Mouse (Mus musculus) T-cell, adult 2 months (primary cell): ENCODE measurements at regions not wholly inside any gene's neighbourhood (a gene's known extent, or its start where the extent isn't known, plus 50 kb on each side); places are given as distances from the start of the nearest gene placed in this dataset.

Source experiments
- DNase-seq: peaks from one replicate; pipeline ENCODE4 v3.0.0; 2022; ENCODE audit warnings: low spot score

DNA sequence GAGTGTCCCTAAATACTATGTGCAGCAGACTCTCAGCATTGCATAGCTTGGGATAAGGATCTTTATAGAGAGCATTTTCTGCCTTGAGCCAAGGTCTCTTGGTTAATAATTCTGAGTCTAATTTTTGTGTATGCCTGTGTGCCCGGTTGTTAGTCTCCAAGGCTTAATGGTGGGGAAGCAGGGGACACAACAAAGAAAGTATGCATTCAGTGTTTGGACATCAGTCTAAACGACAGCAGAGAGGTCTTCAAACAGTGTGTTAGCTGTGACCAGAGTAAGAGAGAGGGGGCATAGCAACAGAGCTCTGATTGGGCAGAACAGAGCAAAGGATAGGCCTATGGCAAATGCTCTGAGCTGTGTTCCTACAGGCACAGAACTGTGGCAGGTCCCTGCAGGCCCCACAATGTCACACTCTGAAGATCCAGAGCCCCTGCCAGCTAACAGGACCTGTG is 522.7 kb upstream of the Tnp1 start:
- DNase-seq, result no peak

DNA sequence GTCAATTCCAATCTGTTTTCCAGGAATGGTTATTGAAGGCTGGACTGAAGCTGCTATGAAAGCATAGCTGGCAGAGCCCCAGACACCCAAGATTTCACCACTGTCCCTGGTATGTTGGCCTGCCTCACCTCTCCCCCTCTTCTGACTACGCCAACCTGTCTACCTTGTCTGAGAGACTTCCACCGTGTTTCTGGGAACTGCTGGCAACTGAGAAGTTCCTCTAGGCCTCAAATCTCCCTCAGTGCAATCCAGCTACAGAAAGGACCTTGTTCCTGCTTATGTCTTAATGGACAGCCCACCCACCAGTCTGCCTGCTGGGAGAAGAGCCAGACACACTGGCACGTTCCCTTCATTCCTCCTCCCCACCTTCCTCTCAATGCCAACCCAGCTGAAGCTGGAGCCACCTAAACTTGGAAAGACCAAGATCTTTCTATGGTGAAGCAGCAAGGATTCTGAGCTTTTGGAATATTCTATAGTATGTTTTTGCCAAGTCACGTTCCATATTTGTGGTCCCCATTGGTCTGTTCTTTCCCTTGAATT is 520.1 kb upstream of the Tnp1 start:
- DNase-seq, result no peak

DNA sequence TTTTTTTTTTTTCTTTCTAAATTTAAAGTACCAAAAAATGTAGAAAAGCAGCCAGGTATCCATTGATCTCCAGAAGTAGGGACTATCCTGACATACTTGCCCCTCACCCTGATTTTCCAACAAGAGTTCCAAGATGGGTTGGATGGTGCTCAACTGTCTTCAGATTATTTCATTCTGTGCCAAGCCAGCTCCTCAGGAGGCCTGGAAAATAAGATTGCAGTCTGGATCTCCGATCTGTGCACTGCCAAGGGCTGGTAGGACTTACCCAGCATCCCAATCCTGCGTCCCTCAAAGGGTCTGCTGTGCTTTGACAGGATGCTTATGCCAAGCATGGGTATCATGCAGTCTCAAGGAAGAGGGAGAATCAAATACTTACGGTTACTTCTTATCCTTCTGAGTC is 517.8 kb upstream of the Tnp1 start:
- DNase-seq, result no peak

DNA sequence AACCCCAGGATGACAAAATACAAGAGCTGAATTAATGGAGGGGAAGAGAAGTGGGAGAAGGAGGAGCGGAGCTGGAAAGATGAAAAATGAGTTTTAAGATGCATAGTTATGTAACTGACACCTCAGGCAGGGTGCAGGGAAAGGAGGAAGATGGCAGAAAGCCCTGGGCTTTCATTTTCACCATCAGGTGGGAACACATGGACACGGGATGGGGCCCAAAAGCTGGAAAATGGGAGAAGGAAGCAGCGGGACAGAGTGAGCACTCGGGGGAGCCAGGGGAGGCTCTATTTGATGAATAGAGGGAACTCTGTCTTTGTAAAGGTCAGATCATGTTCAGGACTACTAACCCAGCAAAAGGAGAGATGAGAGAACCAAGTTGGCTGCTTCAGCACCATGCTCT is 516.6 kb upstream of the Tnp1 start:
- no peak for DNase-seq

DNA sequence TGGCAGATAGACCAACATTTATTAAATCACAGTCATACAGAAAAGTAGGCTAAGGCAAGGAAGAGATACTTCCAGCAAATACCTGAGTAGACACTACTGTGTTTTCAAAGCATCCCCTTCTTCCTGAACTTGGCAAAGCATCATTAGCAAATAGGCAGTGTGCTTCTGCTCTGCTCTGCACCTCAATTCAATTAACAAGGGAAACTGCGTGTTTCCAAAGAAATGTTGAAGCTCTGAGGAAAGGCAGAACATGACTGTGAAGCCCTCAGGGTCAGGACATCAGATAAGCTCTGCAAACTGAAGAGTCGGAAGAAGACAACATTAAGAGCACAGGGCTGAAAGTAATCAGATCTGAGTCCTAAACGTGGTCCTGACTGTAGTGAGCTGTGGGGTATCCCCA is 516.1 kb upstream of the Tnp1 start:
- DNase-seq, result no peak

DNA sequence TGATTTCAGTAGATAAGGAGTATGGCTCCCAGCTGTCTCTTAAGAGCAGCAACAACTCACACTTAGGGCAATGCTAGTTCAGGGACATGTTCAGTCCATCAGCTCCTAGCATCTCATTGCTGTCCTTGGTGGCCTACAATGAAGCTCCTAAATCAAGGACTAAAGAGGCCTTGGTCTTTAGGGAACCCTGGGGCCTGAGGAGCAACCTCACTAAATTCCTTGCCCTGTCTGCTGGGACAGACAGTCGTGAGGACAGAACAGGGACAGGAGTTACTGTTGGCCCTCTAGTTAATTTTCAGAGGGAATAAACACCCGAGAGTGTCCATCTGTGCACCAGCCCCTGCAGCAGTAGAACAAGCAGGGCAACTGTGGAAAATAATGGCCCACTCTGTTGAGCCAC is 514.6 kb upstream of the Tnp1 start:
- DNase-seq, result no peak

DNA sequence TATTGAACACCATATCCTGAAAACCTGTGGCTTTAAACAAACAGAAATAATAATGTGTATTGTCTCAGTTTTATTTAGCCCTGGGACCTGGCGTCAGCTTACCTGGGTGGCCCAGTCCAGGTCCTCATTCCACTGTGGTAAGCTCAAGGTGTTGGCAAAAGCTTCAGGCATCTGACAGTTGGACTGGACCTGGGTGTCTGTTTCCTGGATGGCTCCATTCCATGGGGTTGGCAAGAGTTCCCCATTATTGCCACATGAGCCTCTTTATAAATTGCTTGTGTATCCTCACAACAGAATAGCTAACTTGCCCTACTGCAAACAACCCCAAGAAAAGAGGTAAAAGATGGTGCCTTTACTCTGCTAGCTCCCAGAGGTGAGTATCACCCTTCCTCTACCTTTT is 512.9 kb upstream of the Tnp1 start:
- no peak for DNase-seq

DNA sequence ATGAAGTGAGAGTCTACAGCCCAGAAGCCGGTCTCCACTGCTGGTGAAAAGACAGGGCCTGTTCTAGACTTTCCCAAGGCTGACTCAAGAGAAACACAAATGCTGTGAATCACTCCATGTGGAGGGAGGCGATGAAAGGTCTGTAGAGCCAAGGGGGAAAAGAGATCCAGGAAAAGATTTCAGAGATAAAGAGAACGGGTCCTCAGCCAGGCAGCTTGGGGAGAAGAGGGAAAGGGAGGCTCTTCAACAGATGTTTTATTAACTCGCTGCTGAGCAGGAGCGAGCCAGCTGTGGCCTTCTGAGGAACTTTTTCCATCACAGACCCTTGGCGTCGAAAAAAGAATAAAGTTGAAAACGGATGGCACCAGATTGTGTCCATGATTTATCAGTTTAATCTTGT is 500.7 kb upstream of the Tnp1 start:
- DNase-seq, result no peak

DNA sequence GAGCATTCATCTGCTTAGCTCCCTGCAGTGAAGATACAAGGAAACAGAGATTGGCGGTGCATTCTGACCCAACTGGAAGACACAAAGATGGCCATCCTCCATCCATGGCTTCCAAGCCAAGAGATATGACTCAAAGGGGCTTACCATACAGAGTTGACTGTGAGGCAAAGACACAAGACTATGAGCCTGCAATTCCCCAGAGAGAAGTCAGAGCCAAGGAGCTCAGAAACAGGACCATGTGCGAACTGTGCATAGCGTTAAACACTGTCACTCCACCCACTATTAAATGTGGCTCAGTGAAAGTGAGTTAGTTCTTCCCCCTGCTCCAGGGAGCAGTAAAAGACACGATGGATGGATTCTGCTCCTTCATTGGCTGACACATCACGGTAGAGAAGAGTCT is 500.1 kb upstream of the Tnp1 start:
- DNase-seq, result no peak

DNA sequence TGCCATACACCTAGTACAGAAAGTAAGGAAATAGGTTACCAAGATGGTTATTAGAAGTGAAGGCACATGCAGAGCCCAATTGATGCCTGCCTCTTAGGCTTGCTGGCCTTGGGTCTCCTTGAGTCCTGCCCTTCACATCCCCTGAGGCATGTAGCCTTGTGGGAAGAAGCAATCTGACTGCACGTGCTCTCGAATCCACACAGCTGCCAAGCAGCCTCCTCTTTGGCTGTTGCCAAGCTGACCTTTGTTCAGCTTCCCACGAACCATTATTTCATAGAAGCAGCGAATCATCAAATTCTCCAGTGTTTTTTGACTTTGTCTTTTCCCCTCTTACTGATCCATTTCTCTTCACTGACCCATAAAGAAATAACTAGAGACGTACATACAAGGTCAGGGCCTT is 498.1 kb upstream of the Tnp1 start:
- no peak for DNase-seq

DNA sequence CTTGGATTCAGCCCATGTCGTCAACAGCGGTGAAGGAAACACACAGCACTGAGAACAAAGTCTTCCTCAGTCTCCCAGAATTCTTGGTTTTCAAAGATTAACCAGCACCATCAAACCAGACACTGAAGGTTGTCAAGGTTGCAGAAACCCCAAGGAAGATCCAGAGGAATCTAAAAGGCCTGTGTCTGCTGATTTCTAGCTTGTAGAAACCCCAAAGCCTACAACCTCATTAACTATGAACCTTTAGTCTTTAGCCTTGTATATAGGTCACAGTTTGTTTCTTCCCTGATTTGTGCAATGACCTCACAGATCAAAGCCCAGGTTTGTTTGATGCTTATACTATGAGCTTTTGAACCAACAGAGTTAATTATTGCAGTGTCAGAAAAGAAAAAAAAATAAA is 497.1 kb upstream of the Tnp1 start:
- DNase-seq, result no peak

DNA sequence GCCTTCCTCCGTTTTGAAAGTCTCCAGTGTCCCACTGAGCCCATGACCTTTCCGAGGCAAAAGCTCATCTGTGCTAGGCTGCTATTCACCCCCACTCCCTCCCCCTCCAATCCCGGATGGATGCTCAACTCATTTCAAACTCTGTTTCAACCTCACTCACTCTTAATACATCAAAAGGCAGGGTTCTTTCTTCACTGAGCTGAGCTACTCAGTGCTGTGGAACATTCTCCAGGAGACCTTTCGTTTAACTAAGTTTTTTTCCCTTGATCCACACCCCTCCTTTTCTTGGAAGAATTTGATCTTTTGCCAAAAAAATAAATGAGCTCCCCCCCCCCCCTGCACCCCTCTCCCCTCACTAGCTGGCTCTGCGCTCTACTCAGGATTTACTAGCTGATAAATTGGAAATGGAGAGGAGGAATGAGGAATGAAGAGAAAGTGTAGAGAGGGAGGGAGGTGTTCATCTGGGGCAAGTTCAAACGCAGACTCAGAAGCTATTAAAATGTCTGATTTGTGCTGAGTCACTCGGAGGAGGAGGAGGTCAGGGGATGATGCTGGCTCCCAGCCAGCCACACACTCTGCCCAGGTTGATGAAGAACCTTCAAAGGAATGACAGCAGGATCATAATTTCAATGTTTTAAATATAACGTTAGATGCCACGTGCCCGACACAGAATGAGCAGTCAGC is 491.5 kb upstream of the Tnp1 start:
- no peak for DNase-seq

DNA sequence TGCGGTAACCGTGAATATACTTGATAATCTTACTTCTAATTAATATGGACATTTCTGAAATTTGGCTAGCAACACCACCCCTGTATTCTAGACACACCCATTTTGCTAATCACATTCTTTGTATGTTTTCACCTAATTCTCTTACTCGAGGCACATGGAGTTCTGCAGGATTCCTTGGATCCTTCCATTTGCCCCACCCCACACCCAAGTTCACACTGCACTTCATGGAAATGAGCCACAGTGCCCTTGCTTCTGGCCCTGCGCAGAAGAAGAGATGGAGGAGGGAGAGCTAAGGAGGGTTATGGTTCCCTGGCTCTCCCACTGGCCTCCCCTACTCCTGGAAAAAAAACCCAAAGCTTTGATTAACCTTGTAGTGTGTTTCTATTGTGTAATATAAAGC is 487.9 kb upstream of the Tnp1 start:
- no peak for DNase-seq

DNA sequence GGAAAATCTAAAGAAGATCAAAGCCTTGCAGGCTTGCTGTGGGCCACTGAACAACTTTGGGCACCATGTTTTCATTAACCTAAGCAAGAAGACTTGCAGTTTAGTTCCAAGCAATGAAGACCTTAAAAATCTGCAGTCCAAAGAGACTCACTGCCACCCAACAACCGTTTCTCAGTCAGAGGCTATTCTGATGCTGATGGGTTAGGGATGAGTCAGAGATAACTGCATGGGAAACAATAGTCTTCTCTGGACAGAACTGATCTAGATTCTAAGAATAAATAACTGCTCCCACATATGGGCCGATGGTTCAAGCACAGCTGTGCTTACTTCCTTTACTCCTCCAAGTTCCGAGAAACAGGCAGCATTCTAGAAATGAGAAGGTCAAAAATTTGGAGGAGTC is 485.0 kb upstream of the Tnp1 start:
- no peak for DNase-seq

DNA sequence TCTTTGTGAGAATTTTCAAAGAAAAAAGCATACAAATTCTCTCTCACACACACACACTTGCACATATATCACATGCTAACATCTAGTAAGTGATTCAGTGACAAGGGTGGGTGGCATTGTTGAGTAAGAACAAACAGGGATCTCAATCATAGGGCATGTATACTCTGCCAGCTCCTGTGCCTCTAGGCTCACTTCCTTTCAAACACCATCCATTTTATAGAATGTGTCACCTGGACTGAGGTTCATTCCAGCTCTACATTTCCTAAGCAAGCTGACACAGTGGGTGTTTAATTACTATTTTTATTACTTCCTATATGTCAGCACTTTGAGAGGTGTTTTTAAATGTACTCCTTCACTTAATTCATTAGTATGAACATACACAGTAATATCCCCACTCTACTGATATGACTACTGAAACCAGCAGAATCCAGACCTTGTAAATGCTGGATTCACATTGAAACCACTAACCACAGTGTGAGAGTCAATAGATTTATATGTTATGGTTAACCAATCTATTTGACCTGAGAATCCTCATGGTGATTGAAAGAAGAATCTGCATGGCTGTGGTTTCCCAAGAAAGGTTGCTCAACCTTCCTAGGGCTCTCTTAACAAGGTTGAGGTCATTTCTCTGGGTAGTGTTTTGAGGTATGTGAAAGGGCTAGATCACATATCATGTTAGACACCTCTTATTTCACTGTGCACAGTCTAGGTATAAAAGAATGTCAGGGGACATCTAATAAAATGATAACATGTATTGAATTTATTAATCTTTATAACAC is 480.5 kb upstream of the Tnp1 start:
- DNase-seq, result no peak

DNA sequence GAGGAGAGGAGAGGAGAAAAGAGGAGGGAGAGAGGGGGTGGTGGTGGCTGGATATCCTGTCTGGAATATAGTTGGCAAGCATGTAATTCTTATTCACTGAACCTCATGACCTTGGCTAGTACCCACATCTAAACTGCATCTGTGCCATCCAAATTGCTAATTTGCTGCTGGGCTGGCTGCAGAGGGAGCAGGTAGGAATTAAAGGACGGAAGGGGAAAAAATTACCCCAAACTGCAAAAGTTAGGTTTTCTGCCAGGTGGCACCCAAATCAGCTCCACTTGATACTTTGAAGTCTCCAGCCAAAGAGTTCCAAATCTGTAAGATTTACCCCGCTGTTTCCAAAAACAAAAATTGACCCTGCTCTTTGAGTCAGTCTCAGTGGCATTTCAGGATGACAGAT is 466.2 kb upstream of the Tnp1 start:
- DNase-seq, result no peak

DNA sequence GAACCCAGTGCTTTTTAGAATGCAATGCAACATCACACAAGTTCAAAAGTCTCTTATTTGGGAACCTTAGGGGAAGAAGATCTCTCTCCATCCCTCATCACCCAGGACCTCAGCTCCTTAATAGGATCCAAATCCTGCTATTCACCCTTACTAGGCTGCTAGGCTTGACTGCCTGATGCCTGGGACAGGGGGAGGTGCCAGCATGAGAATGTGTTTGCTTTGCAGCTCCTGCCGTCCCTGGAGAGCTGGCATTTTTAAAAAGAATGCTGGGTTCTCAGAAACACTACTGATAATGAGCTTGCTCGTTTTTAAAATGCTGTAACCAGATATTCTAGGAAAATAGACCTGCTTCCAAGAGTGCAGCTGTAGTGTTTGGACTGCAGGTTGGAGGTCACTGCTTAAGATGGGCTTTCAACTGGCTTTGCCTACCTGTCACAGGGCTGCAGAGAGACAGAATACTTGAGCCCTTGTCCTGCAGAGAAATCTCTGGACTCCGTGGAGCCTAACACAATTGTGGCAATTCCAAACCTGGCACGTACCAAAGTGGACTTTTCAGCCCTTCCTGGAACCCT is 463.7 kb upstream of the Tnp1 start:
- no peak for DNase-seq

DNA sequence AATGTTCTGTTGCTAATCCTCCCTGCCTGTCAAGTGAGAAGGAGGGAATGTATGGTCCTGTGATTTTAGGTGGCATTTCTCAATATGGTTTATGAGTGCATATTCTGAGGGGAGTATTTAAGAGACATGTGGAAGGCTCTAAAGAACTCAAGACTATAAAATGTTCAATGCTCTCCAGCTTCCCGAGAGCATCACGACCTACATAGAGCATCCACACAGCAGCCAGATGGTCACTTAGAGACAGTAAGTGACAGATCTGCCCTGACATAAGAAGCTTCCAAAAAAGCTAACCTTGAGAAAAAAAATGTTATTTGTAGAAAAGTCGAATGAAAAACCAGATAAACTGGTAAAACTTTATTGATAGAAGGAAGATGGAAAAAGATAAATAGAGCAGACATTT is 444.9 kb upstream of the Tnp1 start:
- DNase-seq, result no peak

DNA sequence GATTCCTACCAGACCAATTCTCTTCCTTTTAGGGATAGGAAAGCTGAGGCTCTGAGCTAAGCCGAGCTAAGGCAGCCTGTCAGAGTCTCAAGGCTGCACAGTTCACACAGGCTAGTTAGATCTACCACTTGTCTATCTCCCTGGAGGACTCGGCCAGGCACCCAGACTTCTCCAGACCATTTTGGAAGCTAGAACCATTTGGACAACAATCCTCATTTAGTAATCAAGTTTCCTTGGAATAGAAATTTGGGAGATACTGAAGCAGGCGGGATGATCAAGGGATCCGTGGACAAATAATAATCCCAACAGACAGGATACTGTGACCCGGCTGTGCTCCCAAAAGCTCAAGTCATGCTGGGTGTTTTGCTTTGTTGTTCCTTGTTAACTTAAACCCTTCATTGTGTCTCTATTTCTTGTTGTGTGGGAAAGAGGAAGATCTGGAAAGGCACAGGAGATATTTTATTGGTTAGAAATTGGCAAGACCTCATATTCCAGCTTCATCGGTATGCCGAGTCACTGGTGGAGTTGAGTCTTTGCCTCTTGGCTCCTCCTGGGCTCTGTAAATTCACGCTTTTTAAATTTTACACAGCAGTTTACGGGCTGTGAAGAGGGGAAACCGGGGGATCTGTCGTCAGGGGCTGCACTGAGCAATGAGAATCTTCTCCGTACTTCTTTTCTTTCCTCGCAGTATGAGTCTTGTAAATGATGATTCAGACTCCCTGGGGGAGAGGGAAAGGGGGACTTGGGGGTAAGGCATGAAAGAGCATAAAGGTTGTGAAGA is 444.2 kb upstream of the Tnp1 start:
- no peak for DNase-seq

DNA sequence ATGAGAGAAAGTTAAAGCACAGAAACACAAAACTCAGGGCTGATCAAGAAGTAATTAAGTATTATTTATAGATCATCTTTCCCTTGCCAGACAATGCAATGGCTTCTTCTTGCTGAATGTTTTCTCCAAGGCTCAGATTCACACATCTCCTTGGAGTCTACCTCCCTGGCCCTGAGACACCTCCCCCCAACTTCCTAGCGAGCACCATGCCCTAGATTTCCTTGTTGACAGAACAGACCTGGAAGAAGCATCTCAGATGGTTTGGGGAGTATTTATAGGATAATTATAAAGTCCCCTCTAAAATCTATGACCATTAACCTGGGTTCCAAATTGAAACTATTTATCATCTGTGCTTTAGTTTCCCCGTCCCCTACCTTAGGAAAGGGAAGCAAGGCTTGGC is 441.6 kb upstream of the Tnp1 start:
- DNase-seq, result no peak

DNA sequence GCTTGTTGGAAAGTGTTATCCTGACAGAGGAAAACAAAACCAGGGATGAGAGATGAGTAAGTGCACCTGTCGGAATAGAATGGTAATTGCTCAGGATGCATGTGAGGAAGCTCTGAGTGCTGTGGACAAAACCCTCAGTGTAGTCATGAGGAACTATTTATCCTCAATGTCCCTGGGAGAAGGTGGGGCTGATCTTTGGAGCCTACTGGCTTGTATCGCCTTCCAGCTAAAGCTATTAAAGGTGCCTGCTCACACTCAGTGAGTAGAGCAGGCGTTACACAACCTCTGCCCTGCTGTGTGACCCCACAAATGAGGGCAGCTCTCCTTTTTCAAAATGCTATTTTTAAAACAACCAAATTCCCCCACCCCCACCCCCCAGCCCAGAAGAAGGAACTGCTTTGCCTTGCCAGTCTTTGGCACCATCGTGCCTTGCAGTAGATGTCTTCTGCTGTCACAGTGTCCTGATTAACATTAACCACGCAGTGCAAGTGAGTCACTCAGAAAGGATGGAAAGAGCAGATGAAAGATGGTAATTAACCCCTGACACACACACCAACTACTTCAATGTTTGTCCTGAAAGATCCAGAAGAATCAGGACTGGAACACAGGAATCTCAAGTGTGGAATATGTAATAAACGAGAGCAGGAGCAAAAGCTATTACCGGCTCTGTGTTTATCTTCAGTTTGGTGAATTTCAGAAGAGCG is 440.8 kb upstream of the Tnp1 start:
- no peak for DNase-seq
